Mouse (Mus musculus): Measurements from ENCODE around the gene Hist1h1t. TPM values are rescaled to one million over a fixed set of nuclear protein-coding genes. Genes with fewer than 3 reads are reported as not detected.

The Hist1h1t gene
- polyA plus RNA-seq, 1 experiment: not detected

GRCm38 (mm10) chr13:23740910-23741309, 45.3 kb downstream of the Hist1h1t start:
- TF ChIP-seq POLR2A (IDR thresholded peaks at IDR 0.05; ENCODE audit: borderline replicate concordance, insufficient read depth, low read length): no peak
- TF ChIP-seq CTCF (IDR thresholded peaks at IDR 0.05; ENCODE audit: borderline replicate concordance, insufficient read depth, low read depth, low read length): no peak
- no peak for DNase-seq
- 74% methylated on average over 5 of the region's 5 CpGs for WGBS
- Histone ChIP-seq H3K4me1 (ENCODE audit: control insufficient read depth, insufficient read depth, low read length) (no peaks in the 10 kb centered on the region), H3K4me3 (replicated peaks; ENCODE audit: insufficient read depth, low read depth, low read length) (no peak overlapping the region), H3K27me3 (ENCODE audit: control insufficient read depth, insufficient read depth, low read length) (no peaks in the 10 kb centered on the region), H3K27ac (ENCODE audit: insufficient read depth, low read length) (no peak overlapping the region)

GRCm38 (mm10) chr13:23742007-23742406, 46.4 kb downstream of the Hist1h1t start:
- TF ChIP-seq CTCF (IDR thresholded peaks at IDR 0.05; ENCODE audit: borderline replicate concordance, insufficient read depth, low read depth, low read length): no peak
- no peak for TF ChIP-seq POLR2A (IDR thresholded peaks at IDR 0.05; ENCODE audit: borderline replicate concordance, insufficient read depth, low read length)
- no peaks in the 10 kb centered on the region for H3K27me3 ChIP-seq (ENCODE audit: control insufficient read depth, insufficient read depth, low read length)

GRCm38 (mm10) chr13:23743215-23743614, 47.6 kb downstream of the Hist1h1t start:
- Histone ChIP-seq H3K4me1 (ENCODE audit: control insufficient read depth, insufficient read depth, low read length) (no peaks in the 10 kb centered on the region), H3K27ac (ENCODE audit: insufficient read depth, low read length) (no peak overlapping the region), H3K27me3 (ENCODE audit: control insufficient read depth, insufficient read depth, low read length) (no peaks in the 10 kb centered on the region), H3K4me3 (replicated peaks; ENCODE audit: insufficient read depth, low read depth, low read length) (no peak overlapping the region)
- DNase-seq: no peak
- 83% methylated on average over 5 of the region's 5 CpGs for WGBS
- TF ChIP-seq POLR2A (IDR thresholded peaks at IDR 0.05; ENCODE audit: borderline replicate concordance, insufficient read depth, low read length): no peak
- no peak for TF ChIP-seq CTCF (IDR thresholded peaks at IDR 0.05; ENCODE audit: borderline replicate concordance, insufficient read depth, low read depth, low read length)

More at GRCm38 (mm10) chr13:23742007-23742406, 46.4 kb downstream of the Hist1h1t start:
- no peak overlapping the region for H3K4me3 ChIP-seq (replicated peaks; ENCODE audit: insufficient read depth, low read depth, low read length)
- no peak for DNase-seq
- H3K27ac ChIP-seq (ENCODE audit: insufficient read depth, low read length): no peak overlapping the region
- no peaks in the 10 kb centered on the region for H3K4me1 ChIP-seq (ENCODE audit: control insufficient read depth, insufficient read depth, low read length)

GRCm38 (mm10) chr13:23743963-23744362, 48.3 kb downstream of the Hist1h1t start:
- TF ChIP-seq CTCF (IDR thresholded peaks at IDR 0.05; ENCODE audit: borderline replicate concordance, insufficient read depth, low read depth, low read length) (no peak), POLR2A (IDR thresholded peaks at IDR 0.05; ENCODE audit: borderline replicate concordance, insufficient read depth, low read length) (no peak)
- WGBS: 32% methylated on average over 4 of the region's 4 CpGs
- no peaks in the 10 kb centered on the region for H3K27me3 ChIP-seq (ENCODE audit: control insufficient read depth, insufficient read depth, low read length)
- no peak overlapping the region for H3K27ac ChIP-seq (ENCODE audit: insufficient read depth, low read length)
- no peaks in the 10 kb centered on the region for H3K4me1 ChIP-seq (ENCODE audit: control insufficient read depth, insufficient read depth, low read length)
- H3K4me3 ChIP-seq (replicated peaks; ENCODE audit: insufficient read depth, low read depth, low read length): no peak overlapping the region
- no peak for DNase-seq

- Histone ChIP-seq H3K27me3 (ENCODE audit: control insufficient read depth, insufficient read depth, low read length) (no peaks in the 10 kb centered on the region), H3K27ac (ENCODE audit: insufficient read depth, low read length) (no peak overlapping the region), H3K4me3 (replicated peaks; ENCODE audit: insufficient read depth, low read depth, low read length) (no peak overlapping the region), H3K4me1 (ENCODE audit: control insufficient read depth, insufficient read depth, low read length) (no peaks in the 10 kb centered on the region)
- TF ChIP-seq POLR2A (IDR thresholded peaks at IDR 0.05; ENCODE audit: borderline replicate concordance, insufficient read depth, low read length) (no peak), CTCF (IDR thresholded peaks at IDR 0.05; ENCODE audit: borderline replicate concordance, insufficient read depth, low read depth, low read length) (no peak)
- WGBS: 5% methylated on average over 22 of the region's 36 CpGs
- no peak for DNase-seq
Observed at GRCm38 (mm10) chr13:23744421-23745380, 49.1 kb downstream of the Hist1h1t start.

- peak within 1 kb of the TSS; percentile 58 for H3K4me3 ChIP-seq (replicated peaks; ENCODE audit: insufficient read depth, low read depth, low read length)
- TF ChIP-seq POLR2A (IDR thresholded peaks at IDR 0.05; ENCODE audit: borderline replicate concordance, insufficient read depth, low read length) (no peak), CTCF (IDR thresholded peaks at IDR 0.05; ENCODE audit: borderline replicate concordance, insufficient read depth, low read depth, low read length) (no peak)
- no peaks in the 10 kb centered on the region for H3K4me1 ChIP-seq (ENCODE audit: control insufficient read depth, insufficient read depth, low read length)
- H3K27ac ChIP-seq (ENCODE audit: insufficient read depth, low read length): peak within 1 kb of the TSS; percentile 86
- peak; percentile 82 for DNase-seq
- no peaks in the 10 kb centered on the region for H3K27me3 ChIP-seq (ENCODE audit: control insufficient read depth, insufficient read depth, low read length)
- WGBS: 1% methylated on average over 28 of the region's 28 CpGs
Observed at GRCm38 (mm10) chr13:23745381-23746161, 50.0 kb downstream of the Hist1h1t start, which contains the start of gene Hist1h3c. Hist1h3c (minus strand) TSS chr13:23745602.

Other genes starting within 250 kb of the Hist1h1t start
- 0.21 and 0.32 TPM in 2 replicates for gene Btn1a1, start 229.9 kb upstream of the Hist1h1t start, polyA plus RNA-seq (2012; rRNA removed)
- gene Btn2a2, start 207.0 kb upstream of the Hist1h1t start, polyA plus RNA-seq (2012; rRNA removed): 0.20 and 0.21 TPM in 2 replicates
- 33.0 and 35.8 TPM in 2 replicates for gene Hist1h4h, start 164.8 kb upstream of the Hist1h1t start, polyA plus RNA-seq (2012; rRNA removed)
- gene Hist1h2af, start 161.9 kb upstream of the Hist1h1t start, polyA plus RNA-seq (2012; rRNA removed): 0.60 and 2.4 TPM in 2 replicates
- gene Hist1h3g, start 160.4 kb upstream of the Hist1h1t start, polyA plus RNA-seq (2012; rRNA removed): 0.29 TPM in 1 of 2 replicates, not detected in the other
- 0.33 and 0.34 TPM in 2 replicates for gene Hist1h2bh, start 152.4 kb upstream of the Hist1h1t start, polyA plus RNA-seq (2012; rRNA removed)
- gene Hist1h3f, start 151.8 kb upstream of the Hist1h1t start, polyA plus RNA-seq (2012; rRNA removed): 0.32 and 0.33 TPM in 2 replicates
- 4.7 and 7.0 TPM in 2 replicates for gene Hist1h4f, start 144.2 kb upstream of the Hist1h1t start, polyA plus RNA-seq (2012; rRNA removed)
- gene Hist1h1d, start 142.6 kb upstream of the Hist1h1t start, polyA plus RNA-seq (2012; rRNA removed): 0.05 and 0.14 TPM in 2 replicates
- 1.5 and 3.2 TPM in 2 replicates for gene Hist1h3e, start 133.4 kb upstream of the Hist1h1t start, polyA plus RNA-seq (2012; rRNA removed)
- 0.33 and 0.60 TPM in 2 replicates for gene Hist1h2ae, start 124.6 kb upstream of the Hist1h1t start, polyA plus RNA-seq (2012; rRNA removed)
- 7.3 and 9.3 TPM in 2 replicates for gene Hist1h2bg, start 124.4 kb upstream of the Hist1h1t start, polyA plus RNA-seq (2012; rRNA removed)
- gene Hist1h2bf, start 121.6 kb upstream of the Hist1h1t start, polyA plus RNA-seq (2012; rRNA removed): 0.65 and 0.98 TPM in 2 replicates
- gene Hist1h2ad, start 121.4 kb upstream of the Hist1h1t start, polyA plus RNA-seq (2012; rRNA removed): 1.2 and 1.9 TPM in 2 replicates
- gene Hist1h3d, start 120.1 kb upstream of the Hist1h1t start, polyA plus RNA-seq (2012; rRNA removed): 2.0 and 2.8 TPM in 2 replicates
- gene Hist1h4d, start 114.2 kb upstream of the Hist1h1t start, polyA plus RNA-seq (2012; rRNA removed): 5.8 and 8.0 TPM in 2 replicates
- gene Hist1h2be, start 74.7 kb upstream of the Hist1h1t start, polyA plus RNA-seq (2012; rRNA removed): 4.2 and 5.5 TPM in 2 replicates
- 4.1 and 6.1 TPM in 2 replicates for gene Hist1h1e, start 73.3 kb upstream of the Hist1h1t start, polyA plus RNA-seq (2012; rRNA removed)
- 0.85 and 1.1 TPM in 2 replicates for gene Hist1h2ac, start 11.9 kb upstream of the Hist1h1t start, polyA plus RNA-seq (2012; rRNA removed)
- gene Hist1h2bc, start 11.6 kb upstream of the Hist1h1t start, polyA plus RNA-seq (2012; rRNA removed): 109 and 119 TPM in 2 replicates
- 5.8 and 9.1 TPM in 2 replicates for gene Hist1h4c, start 2.6 kb downstream of the Hist1h1t start, polyA plus RNA-seq (2012; rRNA removed)
- gene Hfe, start 15.0 kb downstream of the Hist1h1t start, polyA plus RNA-seq (2012; rRNA removed): 6.2 and 7.1 TPM in 2 replicates
- 34.6 and 42.8 TPM in 2 replicates for gene Hist1h1c, start 43.0 kb downstream of the Hist1h1t start, polyA plus RNA-seq (2012; rRNA removed)
- gene Hist1h3c, start 49.8 kb downstream of the Hist1h1t start, polyA plus RNA-seq (2012; rRNA removed): 0.23 and 0.30 TPM in 2 replicates
- 0.56 and 0.97 TPM in 2 replicates for gene Hist1h2bb, start 50.9 kb downstream of the Hist1h1t start, polyA plus RNA-seq (2012; rRNA removed)
- 1.1 TPM in 1 of 2 replicates, not detected in the other for gene Hist1h2ab, start 55.3 kb downstream of the Hist1h1t start, polyA plus RNA-seq (2012; rRNA removed)
- gene Hist1h3b, start 56.5 kb downstream of the Hist1h1t start, polyA plus RNA-seq (2012; rRNA removed): 0.40 TPM in 1 of 2 replicates, not detected in the other
- gene Hist1h4b, start 61.2 kb downstream of the Hist1h1t start, polyA plus RNA-seq (2012; rRNA removed): 4.8 and 5.4 TPM in 2 replicates
- gene Hist1h4a, start 65.4 kb downstream of the Hist1h1t start, polyA plus RNA-seq (2012; rRNA removed): 3.5 and 4.7 TPM in 2 replicates
- gene Hist1h3a, start 66.6 kb downstream of the Hist1h1t start, polyA plus RNA-seq (2012; rRNA removed): 0.43 and 1.2 TPM in 2 replicates
- 0.52 TPM in 1 of 2 replicates, not detected in the other for gene Hist1h1a, start 67.9 kb downstream of the Hist1h1t start, polyA plus RNA-seq (2012; rRNA removed)
- 0.08 and 0.10 TPM in 2 replicates for gene Trim38, start 74.1 kb downstream of the Hist1h1t start, polyA plus RNA-seq (2012; rRNA removed)
- not detected in 2 replicates for gene Slc17a2, start 111.2 kb downstream of the Hist1h1t start, polyA plus RNA-seq (2012; rRNA removed)
- gene Slc17a3, start 143.6 kb downstream of the Hist1h1t start, polyA plus RNA-seq (2012; rRNA removed): 0.02 TPM in 1 of 2 replicates, not detected in the other
- gene Slc17a1, start 171.9 kb downstream of the Hist1h1t start, polyA plus RNA-seq (2012; rRNA removed): not detected in 2 replicates
- not detected in 2 replicates for gene Slc17a4, start 219.2 kb downstream of the Hist1h1t start, polyA plus RNA-seq (2012; rRNA removed)
- gene Hist1h2ba, start 238.3 kb downstream of the Hist1h1t start, polyA plus RNA-seq (2012; rRNA removed): not detected in 2 replicates
- not detected in 2 replicates for gene Hist1h2aa, start 238.6 kb downstream of the Hist1h1t start, polyA plus RNA-seq (2012; rRNA removed)